Mouse (Mus musculus) neural tube, embryonic 15.5 days (tissue): Measurements from ENCODE around the gene Ankrd13d. TPM values are rescaled to one million over a fixed set of nuclear protein-coding genes. Genes with fewer than 3 reads are reported as not detected.

ENCODE experiments used
- ATAC-seq: fragments of 200-750 bp; cut with Nextera tagmentation; 2 replicates; pipeline ENCODE4 v1.8.0; 2017; ENCODE audit warnings: mild to moderate bottlenecking, moderate TSS enrichment, moderate library complexity; ENCODE audit not compliant: low FRiP score
- H3K27ac ChIP-seq: fragments of 300-500 bp; sonication (generic); replicated peaks from 2 replicates; pipeline ENCODE4 v1.5.1; 2015; ENCODE audit warnings: mild to moderate bottlenecking, inconsistent platforms
- H3K27me3 ChIP-seq: fragments of 300-500 bp; sonication (generic); replicated peaks from 2 replicates; pipeline ENCODE4 v1.6.1; 2015; ENCODE audit warnings: inconsistent platforms
- H3K36me3 ChIP-seq: fragments of 300-500 bp; sonication (generic); 2 replicates; pipeline ENCODE4 v1.6.1; 2015; ENCODE audit warnings: inconsistent platforms
- H3K4me1 ChIP-seq: fragments of 300-500 bp; sonication (generic); 2 replicates; pipeline ENCODE4 v1.6.1; 2015; ENCODE audit warnings: inconsistent platforms
- H3K4me2 ChIP-seq: fragments of 300-500 bp; sonication (generic); 2 replicates; pipeline ENCODE4 v1.6.1; 2015; ENCODE audit warnings: inconsistent platforms, mild to moderate bottlenecking, moderate library complexity
- H3K4me3 ChIP-seq: fragments of 300-500 bp; sonication (generic); replicated peaks from 2 replicates; pipeline ENCODE4 v1.5.1; 2015; ENCODE audit warnings: mild to moderate bottlenecking, inconsistent platforms
- H3K9ac ChIP-seq: fragments of 300-500 bp; sonication (generic); replicated peaks from 2 replicates; pipeline ENCODE4 v1.6.1; 2015; ENCODE audit warnings: mild to moderate bottlenecking, inconsistent platforms
- H3K9me3 ChIP-seq: fragments of 300-500 bp; sonication (generic); replicated peaks from 2 replicates; pipeline ENCODE4 v1.6.1; 2016; ENCODE audit warnings: inconsistent platforms
- whole genome bisulfite sequencing: fragments of 180-500 bp; shearing (Covaris S2); methylation state at CpG from one replicate; pipeline ENCODE4 v1.1.7; 2015; ENCODE audit warnings: mixed read lengths; 5-methylcytosine and 5-hydroxymethylcytosine counted together
- polyA plus RNA-seq: library from polyadenylated mRNA; unstranded; fragments of >200 nt; fragmentation: Nextera tagmentation; extraction: Ambion mirVana; gene quantifications from 2 replicates; pipeline ENCODE4 v1.2.1, GENCODE M21; 2015

The Ankrd13d gene
- 63.0 and 75.4 TPM in 2 replicates for polyA plus RNA-seq

DNA sequence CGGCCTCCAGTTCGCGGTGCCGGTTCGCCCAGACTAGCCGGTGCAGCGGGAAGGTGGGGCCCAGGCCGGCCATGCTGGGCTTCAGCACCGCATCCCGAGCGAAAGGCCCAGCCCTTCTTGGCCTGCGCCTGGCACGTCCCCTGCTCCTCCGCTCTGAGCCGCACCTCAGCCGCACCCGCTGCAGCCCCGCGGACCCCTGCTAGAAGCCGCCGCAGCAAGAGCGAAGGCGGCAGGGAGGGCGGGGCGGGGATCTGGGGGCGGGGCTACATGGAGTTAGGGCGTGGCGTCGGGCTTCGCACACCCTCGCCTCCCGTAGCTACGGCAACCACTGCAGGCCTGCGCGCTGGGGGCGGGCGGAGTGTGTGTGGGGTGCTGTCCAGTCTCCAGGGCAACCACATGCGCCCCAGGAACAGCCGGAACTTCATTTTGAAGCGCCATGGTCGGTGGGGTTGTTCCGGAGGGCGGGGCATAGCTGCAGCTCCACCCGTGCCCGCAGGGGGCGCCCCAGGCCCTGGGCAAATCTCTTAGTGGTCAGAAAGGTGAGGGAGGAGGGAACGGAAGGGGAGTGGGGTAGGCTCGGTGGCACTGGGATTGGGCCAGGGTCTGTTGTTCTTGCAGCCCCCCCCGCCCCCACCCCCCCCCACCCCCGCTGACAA is at the start of gene Ankrd13d:
Gene Ankrd13d (minus strand): TSS at position 240 of the 656 bp plus-strand sequence.
- peak; percentile 94 for ATAC-seq
- Histone ChIP-seq H3K4me1 (peaks cover 21% of the 10 kb centered on the region), H3K4me3 (peak within 1 kb of the TSS; percentile 66), H3K27ac (peak within 1 kb of the TSS; percentile 80), H3K27me3 (no peaks in the 10 kb centered on the region), H3K4me2 (peak within 1 kb of the TSS; percentile 80), H3K9ac (peak within 1 kb of the TSS; percentile 80), H3K36me3 (peaks cover 44% of the 10 kb centered on the region), H3K9me3 (no peaks in the 10 kb centered on the region)
- under 1% methylated on average over 50 of the region's 50 CpGs for WGBS

DNA sequence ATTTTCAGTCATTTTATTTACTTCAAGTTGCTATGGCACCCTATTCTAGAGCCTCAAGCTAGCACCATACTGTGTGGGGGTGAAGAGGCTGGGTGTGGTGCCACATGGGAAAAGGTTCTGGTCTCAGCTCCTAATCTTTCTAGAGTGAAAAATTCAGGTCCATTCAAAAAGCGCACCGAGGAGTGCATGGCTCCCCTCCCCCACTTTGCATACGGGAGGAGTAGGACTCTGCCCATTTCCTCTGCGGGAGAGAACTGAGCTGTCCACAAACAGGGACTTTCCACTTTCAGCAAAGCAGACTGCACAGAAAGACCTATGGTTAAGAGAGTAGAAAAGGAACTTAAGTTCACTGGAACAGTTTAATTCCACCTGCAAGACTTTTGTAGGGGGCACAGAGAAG is 49.7 kb upstream of the Ankrd13d start:
- H3K4me1 ChIP-seq, result peaks cover 38% of the 10 kb centered on the region
- H3K9ac ChIP-seq, result peak overlapping the region; percentile 60
- H3K36me3 ChIP-seq, result peaks cover 27% of the 10 kb centered on the region
- H3K27me3 ChIP-seq, result no peaks in the 10 kb centered on the region
- H3K4me2 ChIP-seq, result peak overlapping the region; percentile 82
- no peaks in the 10 kb centered on the region for H3K9me3 ChIP-seq
- H3K4me3 ChIP-seq, result peak overlapping the region; percentile 55
- H3K27ac ChIP-seq, result peak overlapping the region; percentile 89
- ATAC-seq, result no peak
- 0% methylated on average over 4 of the region's 4 CpGs for WGBS

DNA sequence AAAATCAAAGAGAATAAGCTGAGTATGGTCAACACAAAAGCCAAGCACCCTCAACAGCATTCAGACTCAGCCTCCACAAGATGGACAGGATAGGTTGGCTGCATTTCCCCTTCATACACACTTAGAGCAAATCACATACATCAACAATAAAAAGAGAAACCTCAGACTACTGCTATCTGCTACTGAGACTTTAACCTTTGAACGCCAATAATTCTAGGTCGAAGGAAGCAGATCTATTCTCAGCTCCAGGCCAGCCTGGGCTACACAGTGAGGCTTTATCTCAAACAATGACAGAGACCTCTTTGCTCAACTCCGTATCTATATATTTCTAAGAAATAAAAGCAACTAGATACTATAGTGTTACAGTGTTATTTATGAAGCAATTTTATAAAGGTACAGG is 48.3 kb upstream of the Ankrd13d start:
- WGBS, result 92% methylated on average over 3 of the region's 3 CpGs
- peaks cover 38% of the 10 kb centered on the region for H3K4me1 ChIP-seq
- no peaks in the 10 kb centered on the region for H3K27me3 ChIP-seq
- no peaks in the 10 kb centered on the region for H3K9me3 ChIP-seq
- no peak for ATAC-seq
- H3K36me3 ChIP-seq, result peaks cover 39% of the 10 kb centered on the region
- no peak overlapping the region for H3K27ac ChIP-seq
- H3K9ac ChIP-seq, result no peak overlapping the region
- H3K4me2 ChIP-seq, result no peak overlapping the region
- H3K4me3 ChIP-seq, result no peak overlapping the region

DNA sequence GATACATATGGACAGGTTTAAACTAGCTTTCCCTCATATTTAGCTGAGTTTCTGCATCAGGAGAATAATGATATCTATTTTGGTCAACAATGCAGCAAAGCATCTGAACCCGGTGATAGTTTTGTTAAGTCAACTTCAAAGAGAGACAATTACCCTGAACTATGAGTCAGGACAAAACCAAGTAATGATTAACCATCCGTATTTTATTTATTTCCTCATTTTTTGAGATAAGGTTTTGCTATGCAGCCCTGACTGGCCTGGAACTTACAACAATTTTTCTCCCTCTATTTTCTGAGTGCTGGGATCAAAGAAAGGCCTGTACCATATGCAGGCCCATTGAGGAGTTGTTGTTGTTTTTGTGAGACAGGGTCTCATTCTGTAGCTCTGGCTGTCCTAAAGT is 47.7 kb upstream of the Ankrd13d start:
- no peak overlapping the region for H3K4me2 ChIP-seq

DNA sequence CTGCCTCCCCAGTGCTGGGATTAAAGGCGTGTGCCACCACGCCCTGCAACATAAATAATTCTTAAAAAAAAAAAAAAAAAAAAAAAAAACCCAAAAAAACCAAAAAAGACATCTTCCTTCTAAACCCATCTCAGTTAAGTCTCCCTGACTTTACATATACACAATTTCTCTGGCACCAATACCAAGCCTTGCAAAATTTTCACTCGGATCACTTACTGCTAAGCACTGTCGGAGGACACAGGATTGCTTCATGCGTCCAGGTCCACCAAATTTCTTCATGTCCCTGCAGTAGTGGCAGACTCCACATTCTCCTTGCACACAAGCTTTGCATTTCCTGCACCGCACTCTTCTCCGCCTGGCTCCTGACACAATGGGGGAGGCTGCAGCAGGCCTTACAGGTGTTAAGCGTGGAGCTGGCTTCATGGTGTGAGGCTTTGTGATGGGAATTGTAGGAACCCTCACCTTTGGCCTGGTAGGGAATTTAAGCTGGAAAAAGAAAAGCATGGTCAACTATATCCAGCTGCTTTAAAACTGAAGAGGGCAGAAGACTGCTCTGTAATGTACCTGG is 45.9 kb upstream of the Ankrd13d start:
- no peak overlapping the region for H3K27ac ChIP-seq
- peaks cover 62% of the 10 kb centered on the region for H3K36me3 ChIP-seq
- H3K4me1 ChIP-seq, result peaks cover 24% of the 10 kb centered on the region
- 95% methylated on average over 8 of the region's 8 CpGs for WGBS
- H3K4me2 ChIP-seq, result no peak overlapping the region
- no peak overlapping the region for H3K4me3 ChIP-seq
- no peaks in the 10 kb centered on the region for H3K9me3 ChIP-seq
- no peak for ATAC-seq
- H3K9ac ChIP-seq, result no peak overlapping the region
- H3K27me3 ChIP-seq, result no peaks in the 10 kb centered on the region

More for the DNA sequence above, 47.7 kb upstream of the Ankrd13d start:
- Histone ChIP-seq H3K4me3 (no peak overlapping the region), H3K27ac (no peak overlapping the region), H3K9ac (no peak overlapping the region), H3K9me3 (no peaks in the 10 kb centered on the region), H3K4me1 (peaks cover 38% of the 10 kb centered on the region), H3K36me3 (peaks cover 46% of the 10 kb centered on the region), H3K27me3 (no peaks in the 10 kb centered on the region)
- WGBS, result 94% methylated on average over 2 of the region's 2 CpGs
- ATAC-seq, result no peak

DNA sequence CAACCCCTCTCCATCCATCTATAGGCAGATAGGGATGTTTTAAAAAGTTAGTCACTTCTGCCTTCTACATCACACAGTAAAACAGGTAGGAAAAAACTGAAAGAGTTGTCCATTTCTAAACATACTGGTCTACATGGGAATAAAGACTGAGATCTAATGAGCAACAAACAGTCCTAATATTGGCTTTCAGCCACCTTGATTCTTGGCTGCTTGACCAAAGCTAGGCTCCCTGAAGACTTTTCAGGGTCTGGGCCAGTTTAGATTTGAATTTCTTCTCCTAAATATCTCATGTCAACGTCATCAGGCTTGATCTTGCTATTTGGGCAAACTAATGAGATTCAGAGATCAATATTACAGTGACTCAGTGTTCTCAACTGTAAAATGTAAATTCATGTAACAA is 43.9 kb upstream of the Ankrd13d start:
- H3K9ac ChIP-seq, result no peak overlapping the region
- ATAC-seq, result no peak
- no peak overlapping the region for H3K4me2 ChIP-seq
- H3K4me1 ChIP-seq, result peaks cover 8% of the 10 kb centered on the region
- no peaks in the 10 kb centered on the region for H3K9me3 ChIP-seq
- no peak overlapping the region for H3K27ac ChIP-seq
- H3K36me3 ChIP-seq, result peaks cover 77% of the 10 kb centered on the region
- H3K27me3 ChIP-seq, result no peaks in the 10 kb centered on the region
- no peak overlapping the region for H3K4me3 ChIP-seq
- WGBS, result 84% methylated on average over 1 of the region's 1 CpGs

DNA sequence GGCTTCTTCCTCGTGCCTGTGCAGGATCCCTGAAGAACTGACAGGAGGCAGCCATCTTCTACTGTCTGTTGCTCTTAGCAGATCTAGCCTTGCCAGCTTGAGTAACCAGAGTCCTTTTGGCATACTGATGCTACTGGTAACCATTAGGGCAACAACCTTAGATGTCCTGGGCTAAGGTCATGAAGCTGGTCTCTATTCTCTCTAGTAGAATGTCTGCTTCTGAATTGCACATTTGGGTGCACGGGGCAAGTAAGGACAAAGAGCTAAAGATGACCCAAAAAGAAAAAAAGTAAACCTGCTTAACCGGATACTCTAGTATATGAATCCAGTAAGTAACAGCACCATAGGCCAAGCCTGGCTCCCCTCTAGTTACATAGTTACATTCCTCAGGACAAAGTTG is 43.2 kb upstream of the Ankrd13d start:
- no peak for ATAC-seq
- H3K9ac ChIP-seq, result no peak overlapping the region
- no peak overlapping the region for H3K4me2 ChIP-seq
- 94% methylated on average over 3 of the region's 3 CpGs for WGBS
- H3K36me3 ChIP-seq, result peaks cover 83% of the 10 kb centered on the region
- H3K4me1 ChIP-seq, result peaks cover 2% of the 10 kb centered on the region; the same call in 1 of the 2 replicates
- H3K27me3 ChIP-seq, result no peaks in the 10 kb centered on the region
- H3K4me3 ChIP-seq, result no peak overlapping the region
- no peak overlapping the region for H3K27ac ChIP-seq
- no peaks in the 10 kb centered on the region for H3K9me3 ChIP-seq

DNA sequence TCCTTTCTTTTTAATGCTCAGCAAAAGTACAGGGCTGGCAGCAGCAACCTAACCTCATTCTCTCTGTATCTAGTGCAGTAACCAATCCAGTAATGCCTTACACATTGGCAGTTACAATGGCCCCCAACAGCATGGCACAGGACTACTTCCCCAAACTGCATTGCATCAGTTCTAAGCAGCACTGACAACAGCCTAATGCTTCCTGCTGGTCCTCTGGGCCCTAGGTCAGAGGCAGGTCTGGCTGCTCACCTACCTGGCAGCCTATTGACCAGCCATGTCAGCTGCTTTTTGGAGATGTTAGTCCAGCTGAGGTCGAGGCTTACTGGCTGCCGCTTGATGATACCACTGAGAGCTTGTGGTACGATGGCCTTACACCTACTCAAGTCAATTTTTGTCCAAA is 39.2 kb upstream of the Ankrd13d start:
- Histone ChIP-seq H3K4me2 (no peak overlapping the region), H3K27me3 (no peaks in the 10 kb centered on the region), H3K36me3 (peaks cover 90% of the 10 kb centered on the region), H3K9ac (no peak overlapping the region), H3K27ac (no peak overlapping the region), H3K4me3 (no peak overlapping the region), H3K4me1 (no peaks in the 10 kb centered on the region), H3K9me3 (no peaks in the 10 kb centered on the region)
- WGBS, result 94% methylated on average over 3 of the region's 3 CpGs
- no peak for ATAC-seq

DNA sequence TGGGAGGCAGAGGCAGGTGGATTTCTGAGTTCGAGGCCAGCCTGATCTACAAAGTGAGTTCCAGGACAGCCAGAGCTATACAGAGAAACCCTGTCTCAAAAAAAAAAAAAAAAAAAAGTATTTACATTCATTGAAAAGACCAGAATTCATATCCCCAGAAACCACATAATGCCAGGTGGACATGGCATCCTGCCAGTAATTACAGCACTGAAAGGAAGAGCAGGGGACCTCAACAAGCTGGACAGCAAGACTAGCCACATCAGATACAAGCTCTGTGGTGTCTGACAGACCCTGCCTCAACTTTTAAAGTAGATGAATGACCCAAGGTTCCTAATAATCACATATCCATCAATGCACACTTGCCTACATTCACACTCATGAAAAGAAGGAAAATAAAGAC is 38.7 kb upstream of the Ankrd13d start:
- no peak overlapping the region for H3K9ac ChIP-seq
- no peak overlapping the region for H3K4me2 ChIP-seq
- H3K27ac ChIP-seq, result no peak overlapping the region
- no CpG with 5 or more reads among the region's 1 CpGs for WGBS
- no peaks in the 10 kb centered on the region for H3K9me3 ChIP-seq
- H3K36me3 ChIP-seq, result peaks cover 89% of the 10 kb centered on the region
- H3K27me3 ChIP-seq, result no peaks in the 10 kb centered on the region
- H3K4me1 ChIP-seq, result no peaks in the 10 kb centered on the region
- no peak for ATAC-seq
- no peak overlapping the region for H3K4me3 ChIP-seq

DNA sequence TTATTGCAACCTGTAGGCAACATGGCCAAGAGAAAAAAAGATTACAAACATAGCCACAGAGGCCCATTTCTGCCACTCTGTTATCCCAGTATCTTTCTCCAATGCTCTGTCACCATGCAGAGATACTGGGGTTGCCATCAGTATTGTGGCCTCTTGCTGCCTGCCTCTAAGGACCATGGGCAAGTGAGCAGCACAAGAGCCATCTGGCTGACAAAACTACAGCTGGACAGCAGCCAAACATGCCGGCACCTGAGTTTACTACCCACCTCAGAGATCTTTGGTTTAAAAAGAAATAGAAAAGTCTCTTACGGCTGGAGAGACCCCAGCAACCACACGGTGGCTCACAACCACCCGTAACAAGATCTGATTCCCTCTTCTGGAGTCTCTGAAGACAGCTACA is 36.3 kb upstream of the Ankrd13d start:
- 69% methylated on average over 4 of the region's 4 CpGs for WGBS
- Histone ChIP-seq H3K27me3 (no peaks in the 10 kb centered on the region), H3K4me1 (no peaks in the 10 kb centered on the region), H3K4me3 (no peak overlapping the region), H3K9ac (no peak overlapping the region), H3K4me2 (no peak overlapping the region), H3K9me3 (no peaks in the 10 kb centered on the region), H3K27ac (no peak overlapping the region), H3K36me3 (peaks cover 77% of the 10 kb centered on the region)
- ATAC-seq, result no peak

DNA sequence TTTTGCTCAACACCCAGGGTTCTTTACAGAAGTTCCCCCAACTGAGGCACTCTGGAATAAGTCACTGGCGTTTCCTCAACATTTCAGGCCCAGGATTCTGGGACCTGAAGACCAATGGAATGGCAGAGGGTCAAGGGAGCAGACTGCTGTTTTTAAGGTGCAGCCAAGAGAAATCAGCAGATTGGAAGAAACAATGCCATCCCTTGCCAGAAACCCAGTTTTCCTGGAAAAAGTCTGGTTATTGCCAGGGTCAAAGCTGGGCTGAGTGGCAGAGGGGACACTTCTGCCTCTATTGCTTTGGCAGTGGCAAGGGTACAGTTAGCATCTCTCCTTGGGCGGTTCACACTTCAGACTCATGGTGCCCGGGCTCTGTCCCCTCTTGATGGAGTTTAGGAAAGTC is 34.2 kb upstream of the Ankrd13d start:
- H3K4me3 ChIP-seq, result no peak overlapping the region
- H3K4me2 ChIP-seq, result no peak overlapping the region
- 90% methylated on average over 3 of the region's 3 CpGs for WGBS
- no peaks in the 10 kb centered on the region for H3K9me3 ChIP-seq
- no peak overlapping the region for H3K9ac ChIP-seq
- H3K27ac ChIP-seq, result no peak overlapping the region
- no peak for ATAC-seq
- no peaks in the 10 kb centered on the region for H3K4me1 ChIP-seq
- H3K27me3 ChIP-seq, result no peaks in the 10 kb centered on the region
- H3K36me3 ChIP-seq, result peaks cover 69% of the 10 kb centered on the region

DNA sequence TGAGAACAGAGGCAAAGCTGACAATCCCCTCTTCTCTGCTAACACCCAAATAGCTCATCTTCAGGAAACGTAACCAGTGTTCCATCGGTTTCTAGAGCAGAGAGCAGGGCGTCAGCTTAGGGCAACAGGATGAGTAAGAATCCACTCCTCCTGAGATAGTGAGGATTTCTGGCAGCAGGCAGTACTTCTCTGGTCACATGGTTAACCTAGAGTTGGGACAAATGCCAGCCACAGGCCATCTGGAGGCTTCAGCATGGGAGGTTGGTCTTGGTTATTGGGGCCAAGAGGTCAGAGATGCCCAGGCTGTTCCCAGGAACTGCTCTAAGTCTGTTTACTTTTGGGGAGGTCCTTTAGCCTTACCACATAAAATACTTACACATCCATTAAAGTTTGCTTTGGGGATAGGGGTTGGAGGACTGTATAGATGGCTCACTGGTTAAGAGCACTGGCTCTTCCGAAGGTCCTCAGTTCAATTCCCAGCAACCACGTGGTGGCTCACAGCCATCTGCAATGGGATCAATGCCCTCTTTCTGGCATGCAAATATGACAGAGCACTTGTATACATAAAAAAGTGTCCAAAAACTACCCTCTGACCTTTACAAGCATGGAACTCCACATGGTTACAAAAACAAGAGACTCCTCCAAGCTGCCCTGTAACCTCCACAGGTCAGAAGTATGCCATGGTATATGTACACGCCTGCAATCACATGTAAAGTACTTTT is 32.4 kb upstream of the Ankrd13d start:
- Histone ChIP-seq H3K9me3 (no peaks in the 10 kb centered on the region), H3K4me1 (no peaks in the 10 kb centered on the region), H3K27ac (no peak overlapping the region), H3K36me3 (peaks cover 53% of the 10 kb centered on the region), H3K4me3 (no peak overlapping the region), H3K9ac (no peak overlapping the region), H3K4me2 (no peak overlapping the region), H3K27me3 (no peaks in the 10 kb centered on the region)
- ATAC-seq, result no peak
- WGBS, result 81% methylated on average over 6 of the region's 6 CpGs
